Mouse (Mus musculus): ENCODE data around the gene Msrb2.
A peak's percentile ranks its signal among the peaks of the same experiment; 100 is the strongest.

The Msrb2 gene

DNA sequence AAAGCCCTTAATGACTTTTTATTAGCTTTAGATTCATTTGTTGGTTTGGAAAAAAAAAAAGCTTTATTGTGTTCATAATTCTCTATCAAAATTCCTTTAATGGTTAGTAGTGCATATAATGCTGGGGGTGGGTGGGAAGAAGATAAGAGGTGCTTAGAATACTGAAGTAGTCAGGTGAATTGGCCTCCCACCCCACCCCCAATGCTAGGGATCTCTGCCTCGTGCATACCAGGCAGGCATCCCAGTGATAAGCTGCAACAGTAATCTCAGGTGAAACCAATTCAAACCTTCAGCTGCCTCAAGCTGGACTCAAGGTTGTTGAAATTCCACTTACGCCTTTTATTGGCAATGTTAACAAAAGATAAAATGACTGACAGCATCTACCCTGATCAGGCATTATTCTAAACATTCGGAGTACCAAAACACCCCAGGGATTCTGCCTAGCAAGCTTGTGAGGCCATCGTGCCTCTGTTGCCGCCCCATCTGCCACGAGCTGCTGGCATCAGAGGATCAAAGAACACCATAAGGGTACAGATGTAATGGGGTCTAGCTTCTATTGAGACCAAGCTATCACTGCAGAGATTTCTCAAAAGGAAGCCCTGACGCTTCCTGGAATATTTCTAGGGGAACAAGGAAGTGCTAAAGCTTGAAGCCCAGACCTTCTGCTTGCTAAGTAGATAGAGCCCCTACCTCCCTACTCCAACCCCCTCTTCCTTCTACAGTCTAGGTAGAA is 19.3 kb downstream of the Msrb2 start:
- no peak for DNase-seq (ENCODE audit: low read depth)

DNA sequence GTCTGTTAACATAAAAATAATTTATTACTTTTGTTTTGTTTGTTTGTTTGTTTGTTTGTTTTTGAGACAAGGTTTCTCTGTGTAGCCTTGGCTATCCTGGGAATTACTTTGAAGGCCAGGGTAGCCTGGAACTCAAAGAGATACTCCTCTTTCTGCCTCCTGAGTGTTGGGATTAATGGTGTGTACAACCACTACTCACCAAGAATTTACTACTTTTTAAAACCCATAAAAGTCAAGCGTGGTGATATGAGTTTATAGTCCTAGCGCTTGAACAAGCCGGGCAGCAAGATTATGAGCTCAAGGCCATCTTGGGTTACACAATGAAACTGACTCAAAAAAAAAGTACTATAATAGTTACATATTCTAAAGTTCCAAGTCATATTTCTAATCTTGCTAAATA is 20.4 kb downstream of the Msrb2 start:
- no peak for DNase-seq (ENCODE audit: low read depth)

DNA sequence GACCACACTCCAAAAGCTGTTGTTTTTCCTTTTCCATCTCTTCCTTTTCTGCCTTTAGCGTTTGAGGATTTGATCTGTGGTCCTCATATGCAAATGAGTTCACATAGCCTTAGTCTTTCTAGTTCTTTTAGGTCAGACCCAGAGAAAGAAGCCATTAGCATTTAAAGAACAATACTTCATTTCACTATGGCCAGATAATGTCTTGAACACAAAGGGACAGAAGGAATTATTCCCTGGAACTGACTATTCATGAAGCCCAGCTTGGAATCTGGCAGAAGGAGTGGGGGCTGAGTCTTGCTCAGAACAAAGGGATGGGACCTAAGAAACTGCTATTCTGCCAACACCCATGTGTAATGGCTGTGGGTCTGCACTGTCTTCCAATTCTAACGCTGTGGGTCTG is 21.6 kb downstream of the Msrb2 start:
- DNase-seq (ENCODE audit: low read depth), result no peak

- DNase-seq (ENCODE audit: low read depth), result no peak
Observed at GRCm38 (mm10) chr2:19405409-19405808, 34.2 kb downstream of the Msrb2 start.

DNA sequence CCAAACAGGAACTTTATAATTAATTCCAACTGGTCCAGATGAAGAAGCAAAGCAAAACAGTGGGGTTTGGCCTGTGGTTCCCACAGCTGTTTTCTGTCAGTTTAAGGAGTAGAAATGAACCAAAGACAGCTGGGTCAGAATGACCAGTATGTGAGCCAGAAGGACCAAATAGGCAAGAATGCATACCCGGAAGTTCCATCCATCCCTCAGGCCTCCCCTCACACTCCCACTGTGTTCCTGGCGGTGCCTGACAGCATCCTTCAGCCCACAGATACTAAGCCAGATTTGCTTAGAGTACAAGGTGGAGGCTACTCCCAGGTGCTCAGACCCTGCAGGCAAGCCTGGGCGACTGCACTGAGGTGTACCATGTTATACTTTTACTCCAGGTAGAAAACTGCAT is 35.3 kb downstream of the Msrb2 start:
- DNase-seq (ENCODE audit: low read depth), result no peak

DNA sequence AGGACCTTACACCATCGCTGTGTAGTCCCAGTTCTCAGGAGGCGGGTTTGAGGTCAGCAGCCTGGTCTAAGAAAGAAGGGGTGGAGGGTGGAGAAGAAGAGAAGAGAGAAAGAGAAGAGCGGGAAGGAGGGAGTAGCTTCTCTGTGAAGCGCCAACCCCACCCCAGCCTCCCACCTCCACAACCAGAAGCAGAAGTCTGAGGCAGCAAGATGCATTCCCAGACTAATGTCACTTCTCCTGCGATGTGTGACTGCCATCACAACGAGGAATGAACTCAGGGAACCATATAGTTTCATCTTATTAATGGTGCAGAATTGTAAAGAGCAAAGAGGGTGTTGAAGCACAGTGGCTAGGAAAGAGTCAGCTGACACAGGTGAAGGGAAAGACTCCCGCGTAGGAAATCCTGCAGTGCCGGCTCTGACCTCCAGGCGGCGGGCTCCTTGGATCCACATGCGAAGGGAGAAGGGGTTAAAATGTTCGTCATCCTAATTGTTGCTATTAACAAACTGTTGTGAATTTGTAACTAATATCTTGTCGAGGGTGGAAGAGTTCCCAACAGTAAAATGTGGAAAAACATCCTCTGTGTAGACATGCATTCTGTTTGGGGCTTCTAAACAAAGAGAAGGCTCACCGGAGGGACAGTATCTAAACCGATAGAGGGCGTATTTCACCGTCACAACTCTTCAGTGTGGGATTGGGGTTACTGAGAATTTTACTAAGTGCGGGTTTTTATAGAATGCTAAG is 43.2 kb downstream of the Msrb2 start:
- DNase-seq (ENCODE audit: low read depth), result peak; percentile 29

GRCm38 (mm10) chr2:19415063-19415521 is 43.9 kb downstream of the Msrb2 start:
- peak; percentile 80 for DNase-seq (ENCODE audit: low read depth)

DNA sequence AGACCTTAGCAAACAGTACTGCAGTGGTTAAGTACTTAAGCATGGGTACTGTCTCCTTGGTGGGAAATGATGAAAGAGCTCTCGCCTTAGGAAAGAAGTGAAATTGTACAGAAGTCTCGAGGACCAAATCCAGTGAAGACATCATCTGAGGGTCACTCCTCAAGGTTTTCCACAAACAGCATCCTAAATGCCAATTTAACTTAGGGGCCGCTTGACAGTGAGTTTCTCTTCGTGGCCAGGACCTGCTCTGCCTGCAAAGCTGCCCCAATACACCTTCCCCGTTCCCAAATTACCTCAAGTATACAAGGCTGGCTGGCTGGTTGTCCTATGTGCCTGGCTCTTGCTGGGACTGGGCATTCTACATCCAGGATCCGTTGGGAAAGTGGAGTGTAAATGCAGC is 44.8 kb downstream of the Msrb2 start:
- no peak for DNase-seq (ENCODE audit: low read depth)

- no peak for DNase-seq (ENCODE audit: low read depth)
Observed at GRCm38 (mm10) chr2:19419686-19420345, 48.6 kb downstream of the Msrb2 start.

- no peak for DNase-seq (ENCODE audit: low read depth)
Observed at GRCm38 (mm10) chr2:19422226-19422625, 51.0 kb downstream of the Msrb2 start.

GRCm38 (mm10) chr2:19423086-19423485 is 51.8 kb downstream of the Msrb2 start:
- DNase-seq (ENCODE audit: low read depth), result no peak

DNA sequence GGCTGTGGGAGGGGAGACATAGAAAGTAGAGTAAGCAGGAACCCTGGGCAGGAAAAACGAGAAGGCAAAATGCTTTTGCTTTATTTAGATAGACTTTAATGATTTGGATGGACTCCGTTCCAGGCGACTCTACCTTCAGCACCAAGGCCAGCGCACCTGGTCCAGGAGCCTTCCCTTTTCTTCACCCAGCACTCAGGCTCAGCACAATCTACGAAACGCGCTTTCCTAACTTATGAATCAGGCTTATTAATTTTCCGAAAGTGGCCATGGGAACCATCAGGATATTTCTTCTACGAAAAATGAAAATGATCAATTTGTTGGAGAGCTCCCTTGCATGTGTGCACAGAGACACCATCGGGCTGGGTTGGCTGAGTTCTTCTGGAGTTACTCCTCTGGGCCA is 57.8 kb downstream of the Msrb2 start:
- DNase-seq (ENCODE audit: low read depth), result peak; percentile 46

DNA sequence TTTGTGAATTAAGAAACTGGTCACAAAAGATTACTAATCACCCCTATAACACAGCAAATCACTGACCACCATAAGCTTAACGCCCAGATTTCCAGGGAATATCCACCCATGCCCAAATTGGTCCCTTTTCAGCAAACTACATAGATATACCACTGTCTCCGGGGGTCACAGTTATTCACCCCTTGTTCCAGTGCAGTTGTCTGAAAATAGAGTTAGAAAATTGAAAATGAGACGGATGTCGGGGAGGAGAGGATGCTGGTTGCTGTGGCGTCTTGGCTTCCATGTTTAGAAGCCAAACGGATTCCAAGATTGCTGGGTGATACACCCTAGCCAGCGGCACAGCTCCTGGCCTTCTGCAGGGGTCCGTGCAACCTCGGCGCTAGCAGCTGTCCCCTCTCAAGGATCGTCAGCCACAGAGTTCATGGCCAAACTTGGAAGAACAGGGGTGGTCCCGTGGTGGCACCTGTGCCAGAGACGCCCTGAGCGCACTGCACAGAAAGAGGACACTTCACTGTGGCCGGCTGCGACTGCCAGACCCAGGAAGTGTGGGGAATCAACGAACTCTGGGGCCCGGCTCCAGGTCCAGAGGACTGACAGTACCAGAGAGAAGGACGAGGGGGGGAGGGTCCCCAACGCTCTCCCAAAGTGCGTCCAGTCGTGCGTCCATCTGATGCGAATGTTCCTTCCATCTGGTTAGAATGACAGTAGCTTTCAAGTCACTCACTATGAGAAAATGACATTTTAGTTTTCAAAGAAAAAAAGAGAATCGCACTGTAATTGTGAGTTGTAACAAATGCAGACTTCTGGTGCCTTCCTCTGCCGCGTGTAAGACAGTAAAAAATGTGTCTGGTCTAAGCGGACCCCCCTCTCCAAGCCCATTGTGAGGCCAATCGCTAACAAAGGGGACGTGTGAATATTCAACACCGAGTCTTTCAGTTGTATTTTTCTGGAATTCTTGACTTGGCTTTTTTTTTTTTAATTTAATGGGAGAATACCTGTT is 58.8 kb downstream of the Msrb2 start:
- DNase-seq (ENCODE audit: low read depth), result no peak

- no peak for DNase-seq (ENCODE audit: low read depth)
Observed at GRCm38 (mm10) chr2:19430746-19431145, 59.5 kb downstream of the Msrb2 start.

- DNase-seq (ENCODE audit: low read depth), result no peak
Observed at GRCm38 (mm10) chr2:19431186-19431585, 59.9 kb downstream of the Msrb2 start.

DNA sequence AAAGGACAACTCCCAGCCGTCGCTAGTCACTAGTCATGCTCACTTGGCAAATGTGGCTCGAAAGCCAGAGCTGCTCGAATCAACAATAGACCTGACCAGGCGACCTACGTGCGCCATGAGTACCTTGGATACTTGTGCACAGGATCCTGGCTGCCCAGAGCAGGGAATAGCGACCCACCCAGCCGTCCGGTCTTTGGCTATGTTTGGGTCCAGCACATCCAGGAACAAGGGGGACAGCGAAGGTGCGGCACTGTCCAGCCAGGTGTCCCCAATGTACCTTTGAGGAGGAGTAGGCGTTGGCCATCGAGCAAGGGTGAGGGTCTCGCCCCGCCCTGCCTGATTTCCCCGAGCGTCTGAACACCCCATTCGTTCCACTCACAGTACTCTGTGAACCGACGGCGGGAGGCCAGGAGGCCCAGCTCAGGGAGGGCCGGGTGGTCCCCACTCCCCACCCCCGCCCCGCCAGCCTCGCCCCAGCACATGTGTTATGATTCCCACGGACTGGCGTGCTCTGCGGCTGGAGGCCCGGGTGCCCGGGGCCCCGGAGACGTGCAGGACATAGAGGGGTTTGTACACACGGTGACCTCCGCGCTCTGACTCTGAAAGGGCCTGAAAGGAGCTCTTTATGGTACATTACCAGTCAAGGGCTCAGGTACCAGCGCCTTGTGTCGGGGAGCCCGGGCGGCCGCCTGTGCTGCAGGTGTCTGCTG is 60.5 kb downstream of the Msrb2 start:
- no peak for DNase-seq (ENCODE audit: low read depth)

- no peak for DNase-seq (ENCODE audit: low read depth)
Observed at GRCm38 (mm10) chr2:19444346-19444745, 73.1 kb downstream of the Msrb2 start.
